Mouse (Mus musculus): ENCODE data around the gene Tbl1x. TPM values are rescaled to one million over a fixed set of nuclear protein-coding genes. Genes with fewer than 3 reads are reported as not detected.
A peak's percentile ranks its signal among the peaks of the same experiment; 100 is the strongest.
"Not testable (repeated sequence)": the region's sequence is repeated elsewhere in the genome, so short reads cannot be mapped to it uniquely, and the experiment has no call there.

Gene Tbl1x
- total RNA-seq (2021) = 10 to 100 TPM; 45.5 to 46.7 TPM
- long read RNA-seq, full-length matches to known transcripts = 5 of 12 reads
- long read RNA-seq, partial matches to known transcripts = 1 of 12 reads
- long read RNA-seq, other reads (novel, unspliced or antisense) = 6 of 12 reads

DNA sequence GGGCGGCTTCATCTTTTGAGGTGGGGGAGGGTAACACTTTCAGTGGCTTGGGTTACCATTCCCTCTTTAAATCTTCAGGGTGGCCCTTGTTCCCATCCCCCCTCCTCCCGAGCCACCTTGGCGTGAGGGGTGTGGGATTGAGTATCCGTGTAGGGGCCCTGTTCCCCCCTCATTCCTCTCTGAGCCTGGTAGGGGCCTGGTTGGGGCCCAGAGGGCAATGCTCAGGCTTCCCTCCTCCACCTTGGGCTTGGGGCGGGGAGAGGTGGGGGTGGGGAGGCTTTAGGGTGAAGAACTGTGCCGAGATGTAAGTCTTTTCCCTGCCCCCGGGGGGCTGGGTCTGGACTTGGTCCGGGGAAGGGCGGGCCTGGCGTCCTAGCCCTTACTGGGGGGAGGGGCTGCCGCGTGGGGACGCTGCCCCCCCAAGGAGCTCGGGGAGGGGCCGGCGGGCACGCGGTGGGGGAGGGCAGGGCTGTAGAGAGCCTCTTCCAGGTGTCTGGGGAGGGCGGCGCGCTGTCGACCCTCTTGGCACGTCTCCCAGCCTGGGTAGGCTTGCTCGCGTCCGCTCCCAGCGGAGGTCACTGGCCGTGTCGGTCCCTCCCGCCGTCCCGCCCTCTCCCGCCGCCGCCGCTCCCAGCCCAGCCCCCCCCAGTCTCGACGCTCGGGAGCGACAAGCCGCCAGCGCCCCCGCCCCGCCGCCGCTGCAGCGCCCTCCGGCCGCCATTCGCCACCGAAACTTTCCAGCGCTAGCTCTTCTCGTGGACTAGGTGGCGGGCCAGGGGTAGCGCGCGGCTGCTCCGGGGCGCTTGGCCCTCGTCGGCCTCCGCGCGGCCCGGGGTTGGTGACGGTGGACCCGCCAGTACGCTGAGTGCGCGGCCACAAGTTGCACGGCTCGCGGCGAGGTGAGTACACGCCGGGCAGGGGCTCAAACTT, at the start of gene Tbl1x:
TSS of gene Tbl1x (plus strand) at position 643 of the 930 bp plus-strand sequence.
- DNase-seq (ENCODE audit: low spot score in 2 of 2) = peak; percentile 67 to 77

- DNase-seq (ENCODE audit: low spot score in 2 of 2) = no peak
These were observed 41.6 kb upstream of the Tbl1x start for GRCm38 (mm10) chrX:77469216-77469615.

DNA sequence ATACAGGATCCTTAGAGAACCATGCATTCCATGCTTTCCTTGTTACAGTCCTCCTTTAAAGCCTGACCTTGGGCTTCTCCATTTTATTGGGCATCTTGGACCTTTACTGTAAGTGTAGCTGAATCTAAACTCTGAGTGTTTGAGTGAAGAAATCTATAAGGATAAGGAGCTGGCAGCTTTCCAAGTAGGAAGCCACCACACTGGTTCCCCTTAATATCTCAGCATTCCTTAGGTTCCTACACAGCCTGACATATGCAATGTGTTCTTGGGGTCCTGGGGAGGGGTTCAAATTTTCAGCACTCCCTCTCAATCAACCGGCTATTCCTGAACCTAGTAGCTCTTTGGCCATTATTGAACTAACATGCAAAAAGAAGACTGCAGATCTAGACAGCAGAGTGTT, 38.0 kb upstream of the Tbl1x start:
- no peak for DNase-seq (ENCODE audit: low spot score in 2 of 2)

GRCm38 (mm10) chrX:77473511-77473910, 37.3 kb upstream of the Tbl1x start:
- DNase-seq (ENCODE audit: low spot score in 2 of 2) = no peak

DNA sequence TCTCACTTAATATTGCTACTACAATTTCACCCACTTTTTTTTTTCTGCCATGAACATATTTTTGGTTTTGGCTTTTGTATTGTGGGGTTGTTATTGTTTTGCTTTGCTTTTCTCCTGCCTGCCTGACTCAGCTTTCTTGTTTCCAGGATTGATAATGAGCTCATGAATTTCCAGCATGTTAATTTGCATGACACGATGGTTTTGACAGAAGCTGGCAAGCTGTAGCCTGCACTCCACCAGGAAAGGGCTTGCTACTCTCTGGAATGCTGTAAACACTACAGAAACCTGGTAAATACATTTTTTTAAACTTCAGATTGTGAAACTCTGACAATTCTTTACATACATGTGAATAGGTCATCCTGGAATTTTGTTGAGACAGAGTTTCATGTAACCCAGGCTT, 36.3 kb upstream of the Tbl1x start:
- DNase-seq (ENCODE audit: low spot score in 2 of 2) = no peak

DNA sequence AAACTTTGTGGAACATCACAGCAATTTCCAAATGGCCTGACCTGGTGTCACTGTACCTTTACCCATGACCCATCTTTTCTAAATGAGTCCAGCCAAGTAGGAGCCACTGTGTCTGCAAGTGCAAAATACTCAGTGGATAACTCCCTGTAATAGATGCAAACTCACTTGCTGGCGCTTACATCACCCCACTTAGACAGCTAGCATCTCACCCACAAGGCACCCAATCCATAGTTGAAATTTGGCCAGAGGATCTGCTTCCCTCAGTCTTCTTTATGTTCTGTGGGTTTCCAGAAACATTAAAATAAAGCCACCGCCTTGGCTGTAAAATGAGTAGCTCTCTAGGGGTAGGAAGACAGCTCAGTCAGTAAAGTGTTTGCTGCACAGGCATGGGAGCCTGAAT, 33.3 kb upstream of the Tbl1x start:
- DNase-seq (ENCODE audit: low spot score in 2 of 2) = no peak

GRCm38 (mm10) chrX:77487922-77488799, 22.7 kb upstream of the Tbl1x start:
- no peak for DNase-seq (ENCODE audit: low spot score in 2 of 2)

DNA sequence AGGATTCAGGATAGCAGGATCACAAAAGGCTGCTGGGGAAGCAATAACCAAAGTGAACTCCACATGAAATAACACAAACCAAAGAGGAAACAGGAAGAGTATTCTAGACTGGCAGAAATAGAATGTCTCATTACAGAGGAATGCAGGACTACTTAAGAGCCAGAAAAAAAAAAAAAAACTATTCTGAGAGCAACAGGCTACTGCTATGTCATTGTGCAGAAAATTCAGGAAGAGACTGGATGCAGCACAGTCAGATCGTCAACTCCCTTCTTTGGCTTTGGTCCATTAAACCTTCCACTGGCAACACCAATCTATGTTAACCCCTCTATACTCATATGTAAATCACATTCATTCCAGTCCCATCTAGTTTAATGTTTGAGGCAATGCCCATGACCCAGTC, 20.7 kb upstream of the Tbl1x start:
- DNase-seq (ENCODE audit: low spot score in 2 of 2) = no peak

DNA sequence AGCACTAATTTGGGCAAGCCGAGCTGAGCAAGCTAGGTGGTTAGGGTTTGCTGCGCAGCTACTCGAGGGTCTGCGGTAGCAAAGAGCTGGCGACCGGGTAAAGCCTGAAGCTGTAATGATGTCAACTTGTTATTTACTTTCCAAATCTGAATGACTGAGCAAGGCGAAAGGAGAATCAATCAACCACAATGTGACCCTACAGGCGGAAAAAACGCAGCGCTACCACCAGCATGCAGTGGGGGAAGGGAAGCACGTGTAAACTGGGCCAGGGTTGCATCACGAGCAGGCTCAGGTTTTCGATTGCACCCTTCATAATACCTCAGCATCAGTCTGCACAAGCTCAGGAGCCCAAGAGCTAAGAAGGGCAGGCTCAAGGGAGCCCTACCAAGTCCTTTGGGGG, 1.7 kb upstream of the Tbl1x start:
- DNase-seq (ENCODE audit: low spot score in 2 of 2) = peak; percentile 75 to 83

- peak; percentile 34 to 40 for DNase-seq (ENCODE audit: low spot score in 2 of 2)
These were observed 1.0 kb upstream of the Tbl1x start for GRCm38 (mm10) chrX:77509776-77510175.

- peak; percentile 42 to 49 for DNase-seq (ENCODE audit: low spot score in 2 of 2)
These were observed 634 bp downstream of the Tbl1x start for GRCm38 (mm10) chrX:77511301-77511993.

DNA sequence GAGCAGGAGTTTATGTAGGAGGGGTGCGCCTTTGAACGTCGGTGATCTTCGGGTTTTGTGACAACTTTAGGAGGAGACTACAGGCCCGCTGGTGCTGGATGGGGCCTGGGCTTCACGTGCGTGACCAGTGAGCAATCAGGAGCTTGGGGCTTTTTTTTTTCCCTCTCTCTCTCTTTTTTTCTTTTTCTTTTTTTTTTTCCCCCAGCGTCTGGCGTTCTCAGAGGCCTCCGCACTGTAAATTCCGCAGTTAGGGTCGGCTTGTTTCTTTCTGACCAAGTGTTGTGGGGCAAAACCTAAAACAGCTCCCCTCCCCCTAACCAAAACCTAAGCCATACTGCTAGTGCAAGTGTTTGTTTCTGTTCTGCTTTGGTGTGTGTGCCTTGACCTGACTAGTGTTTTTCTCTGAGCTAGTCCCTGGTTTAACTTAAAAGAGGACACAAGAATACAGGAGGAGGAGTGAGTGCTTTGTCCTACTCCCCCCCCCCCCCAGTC, 1.2 kb downstream of the Tbl1x start:
- DNase-seq (ENCODE audit: low spot score in 2 of 2) = no peak

GRCm38 (mm10) chrX:77517274-77518085, 6.7 kb downstream of the Tbl1x start:
- no peak for DNase-seq (ENCODE audit: low spot score in 2 of 2)

- no peak for DNase-seq (ENCODE audit: low spot score in 2 of 2)
These were observed 8.1 kb downstream of the Tbl1x start for GRCm38 (mm10) chrX:77518929-77519328.

DNA sequence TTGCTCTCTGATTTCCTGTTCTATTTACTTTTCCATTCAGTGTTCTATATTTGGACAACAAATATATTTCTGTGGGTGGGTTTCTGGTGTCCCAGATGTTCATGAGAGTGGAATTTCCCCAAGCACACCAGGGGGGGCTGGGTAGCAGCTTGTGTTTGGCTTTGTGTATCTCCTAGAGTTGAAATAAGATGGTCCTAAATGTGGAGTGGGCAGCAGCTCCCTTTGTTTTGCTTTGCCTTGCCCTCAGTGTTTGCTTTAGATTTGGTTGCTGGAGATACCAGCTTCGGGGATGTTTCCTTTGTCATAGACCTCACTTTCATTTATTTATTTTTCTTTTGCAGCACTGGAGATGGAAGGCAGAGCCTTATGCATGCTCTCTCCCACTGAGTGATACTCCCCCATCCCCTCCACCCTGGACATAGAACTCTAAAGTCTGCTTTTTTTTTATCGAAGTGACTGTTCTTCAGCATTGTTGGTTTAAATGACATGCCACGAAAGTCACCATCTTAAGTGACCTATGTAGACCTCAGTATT, 12.1 kb downstream of the Tbl1x start:
- no peak for DNase-seq (ENCODE audit: low spot score in 2 of 2)

GRCm38 (mm10) chrX:77525179-77525578, 14.4 kb downstream of the Tbl1x start:
- DNase-seq (ENCODE audit: low spot score in 2 of 2) = no peak

DNA sequence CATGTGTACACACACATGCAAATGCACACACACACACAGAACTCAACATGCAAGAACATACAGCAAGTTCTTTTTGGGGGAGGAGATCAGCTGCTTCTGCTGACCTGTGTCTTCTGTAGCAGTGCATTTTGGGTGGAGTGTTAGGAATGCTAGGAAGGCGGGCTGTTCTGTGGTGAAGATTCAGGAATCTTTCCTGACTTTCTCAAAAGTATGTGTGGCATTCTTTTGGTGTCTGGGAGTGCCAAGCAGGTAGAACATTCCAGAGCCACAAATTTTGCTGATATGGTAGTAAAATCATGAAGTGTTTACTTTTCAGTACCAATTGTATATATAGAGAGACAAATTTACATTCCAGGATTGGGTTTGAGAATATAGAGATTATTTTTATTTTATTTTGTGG, 17.6 kb downstream of the Tbl1x start:
- DNase-seq (ENCODE audit: low spot score in 2 of 2) = no peak

DNA sequence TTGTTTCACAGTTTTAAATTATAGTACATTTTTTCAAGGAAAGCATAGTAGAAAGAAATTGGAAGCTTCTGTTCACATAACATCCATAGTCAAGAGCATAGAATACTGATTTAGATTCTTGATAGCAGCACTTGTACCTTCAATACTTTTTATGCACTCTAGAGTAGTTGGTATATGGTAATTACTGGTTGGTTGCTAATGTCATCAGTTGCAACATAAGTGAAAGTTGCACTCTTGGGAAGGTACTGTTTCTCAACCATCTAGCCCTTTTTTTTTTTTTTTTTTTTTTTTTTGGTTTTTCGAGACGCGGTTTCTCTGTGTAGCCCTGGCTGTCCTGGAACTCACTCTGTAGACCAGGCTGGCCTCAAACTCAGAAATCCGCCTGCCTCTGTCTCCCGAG, 20.2 kb downstream of the Tbl1x start:
- no peak for DNase-seq (ENCODE audit: low spot score in 2 of 2)

GRCm38 (mm10) chrX:77533922-77534321, 23.1 kb downstream of the Tbl1x start:
- no peak for DNase-seq (ENCODE audit: low spot score in 2 of 2)

- not testable (repeated sequence) for DNase-seq (ENCODE audit: low spot score in 2 of 2)
These were observed 29.0 kb downstream of the Tbl1x start for GRCm38 (mm10) chrX:77539770-77540169.
